Mouse (Mus musculus) megakaryocyte progenitor cell, adult 5-6 weeks (primary cell): ENCODE results near the gene Epb41l4b. TPM values are rescaled to one million over a fixed set of nuclear protein-coding genes. Genes with fewer than 3 reads are reported as not detected.

Source experiments
- ATAC-seq: replicated peaks from 2 replicates; pipeline ENCODE4 v1.8.0; 2016; ENCODE audit warnings: mild to moderate bottlenecking, moderate TSS enrichment, inconsistent platforms; ENCODE audit not compliant: poor library complexity
- total RNA-seq, 2 experiments: library from RNA; stranded (forward) in 1 of 2; stranded (reverse) in 1 of 2; fragments of 157-497, 149-512 nt in 1 of 2; fragments of 200-1000 nt in 1 of 2; gene quantifications; 2 replicates each; pipeline versions ENCODE4 v1.2.3 to v1.2.4; 2015 to 2017

The Epb41l4b gene
- total RNA-seq, 2 experiments from 2014 or later = 5.0 to 6.0 TPM

DNA sequence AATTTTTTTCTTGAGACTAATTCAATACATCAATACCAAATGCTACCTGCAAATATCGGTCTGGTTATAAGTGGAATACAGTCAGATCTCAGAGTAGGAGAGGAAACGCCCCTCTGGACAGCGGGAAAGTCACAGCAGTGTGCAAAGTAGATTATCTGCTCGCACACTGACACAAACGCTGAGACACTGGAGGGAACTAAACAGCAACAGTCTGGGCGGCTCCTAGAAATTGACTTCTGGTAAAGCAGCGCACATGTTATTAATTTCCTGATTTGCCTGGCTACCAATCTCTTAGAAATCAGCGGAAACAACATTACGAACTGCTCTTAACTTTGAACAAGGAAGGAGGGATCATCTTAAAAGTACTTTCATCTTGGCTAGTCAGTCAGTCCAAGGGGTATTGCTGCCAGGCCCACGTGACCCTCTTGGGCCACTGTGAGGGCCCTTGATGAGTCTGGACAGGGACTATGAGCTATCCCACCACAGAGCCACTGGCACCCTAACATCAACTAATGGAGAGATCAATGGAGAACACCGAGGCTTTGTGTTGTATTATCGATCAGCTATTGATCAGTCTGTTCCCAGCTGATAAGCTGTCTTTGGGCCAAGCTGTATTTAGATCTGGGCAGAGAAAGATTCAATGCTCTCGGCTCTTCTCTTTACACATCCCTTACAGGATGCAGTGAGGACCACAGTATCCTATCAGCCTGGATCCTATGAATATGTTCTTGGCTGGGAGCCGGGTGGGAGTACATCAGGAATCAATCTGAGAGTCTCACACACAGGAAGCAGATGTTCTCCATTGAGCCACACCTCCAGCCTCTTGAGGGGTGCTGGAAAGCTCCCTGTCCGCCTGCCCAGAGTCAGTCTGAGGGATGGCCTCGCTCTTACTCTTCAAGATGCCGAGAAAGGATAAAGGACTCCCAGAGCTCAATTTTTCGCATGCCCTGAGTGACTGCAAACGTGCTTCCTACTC is 28.3 kb downstream of the Epb41l4b start:
- no peak for ATAC-seq

DNA sequence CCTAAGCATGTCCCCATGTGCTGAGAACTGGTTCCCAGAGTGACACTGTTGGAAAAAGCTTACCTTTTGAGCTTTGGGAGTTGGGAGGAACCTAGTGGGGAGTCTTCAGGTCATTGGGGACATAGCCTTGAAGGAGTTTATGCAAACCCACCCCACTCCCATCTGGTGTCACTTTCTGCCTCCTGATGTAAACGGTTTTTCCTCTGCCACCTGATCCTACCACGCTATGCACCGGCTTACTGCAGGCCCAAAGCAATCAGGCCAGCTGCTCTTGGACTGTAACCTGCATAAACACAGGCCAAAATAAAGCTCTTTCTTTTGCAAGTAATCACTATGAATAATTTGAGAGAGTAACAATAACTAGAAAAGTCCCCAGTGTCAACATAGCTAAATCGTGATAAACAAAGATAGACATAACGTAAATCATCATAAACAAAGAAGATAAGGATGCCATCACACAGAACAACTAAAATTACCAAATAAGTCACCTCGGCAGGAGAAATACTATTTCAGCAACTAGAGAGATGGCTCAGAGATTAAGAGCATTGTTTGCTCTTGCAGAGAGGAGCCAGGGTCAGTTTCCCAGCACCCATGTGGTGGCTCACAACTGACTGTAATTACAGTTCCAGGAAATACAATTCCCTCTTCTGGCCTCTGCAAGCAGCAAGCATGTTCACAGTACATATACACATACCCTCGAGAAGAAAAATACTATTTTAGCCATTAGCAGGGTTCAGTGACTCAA is 29.6 kb downstream of the Epb41l4b start:
- ATAC-seq = no peak

DNA sequence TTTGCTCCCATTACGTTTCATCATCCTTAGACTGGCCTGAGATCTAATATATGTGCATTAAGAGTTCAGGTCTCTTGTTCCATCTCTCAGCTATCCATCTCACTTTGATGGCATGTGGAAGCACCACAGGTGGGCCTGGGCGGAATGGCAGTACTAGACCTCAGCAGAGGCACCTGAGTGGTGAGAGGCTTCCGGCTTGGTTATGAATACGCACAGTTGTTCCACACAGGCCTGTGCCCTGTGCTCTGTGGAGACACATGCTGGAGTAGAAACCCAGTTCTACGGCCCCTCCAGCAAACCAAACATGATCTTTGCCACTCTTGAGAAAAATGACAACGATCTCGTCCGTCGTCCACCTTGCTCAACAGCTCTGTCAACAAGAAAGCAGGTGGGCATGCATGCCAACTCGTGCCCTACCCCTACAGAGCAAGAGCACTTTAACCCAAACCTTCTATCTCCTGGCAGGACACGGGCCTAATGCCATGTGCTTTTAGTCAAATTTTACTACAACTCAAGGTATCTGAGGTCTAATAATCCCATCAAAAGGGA is 31.2 kb downstream of the Epb41l4b start:
- no peak for ATAC-seq

GRCm38 (mm10) chr4:57111411-57111810 is 31.8 kb downstream of the Epb41l4b start:
- ATAC-seq = no peak

DNA sequence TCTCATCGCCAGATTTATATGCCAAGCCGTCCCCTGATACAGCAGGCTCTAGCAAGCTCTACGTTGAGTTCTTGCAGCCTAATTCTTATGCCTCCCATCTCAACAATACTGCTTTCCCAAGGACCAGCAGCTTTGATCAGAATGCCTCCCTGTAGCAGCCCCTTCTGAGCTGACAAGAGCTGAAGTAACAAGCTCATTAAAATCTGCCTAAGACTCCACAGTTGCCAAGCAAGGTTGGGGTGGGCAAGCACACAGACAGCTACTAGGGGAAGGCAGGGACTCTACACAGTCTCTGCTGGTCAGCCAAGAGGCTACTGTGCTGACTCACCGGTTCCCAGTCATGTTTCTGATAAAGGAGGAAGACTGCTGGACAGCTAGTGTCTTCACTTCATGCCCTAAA is 33.7 kb downstream of the Epb41l4b start:
- ATAC-seq = no peak

DNA sequence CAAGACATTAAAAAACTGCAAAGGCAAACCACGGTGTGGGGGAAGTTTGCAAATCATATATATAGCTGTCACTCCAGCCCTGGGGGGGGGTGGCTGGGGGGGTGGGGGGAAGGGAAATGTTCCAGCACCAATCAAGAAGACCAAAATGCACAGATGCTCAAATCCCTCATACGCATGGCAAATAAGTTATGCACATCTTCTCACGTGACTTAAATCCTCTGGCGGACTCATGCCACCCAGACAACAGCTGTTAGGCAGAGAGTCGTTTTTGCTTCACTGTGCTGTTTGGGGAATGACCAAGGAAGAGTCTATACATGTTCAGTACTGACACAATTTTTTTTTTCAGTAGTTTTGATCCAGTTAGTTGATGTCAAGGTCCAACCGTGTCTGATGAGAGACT is 37.9 kb downstream of the Epb41l4b start:
- ATAC-seq = no peak

DNA sequence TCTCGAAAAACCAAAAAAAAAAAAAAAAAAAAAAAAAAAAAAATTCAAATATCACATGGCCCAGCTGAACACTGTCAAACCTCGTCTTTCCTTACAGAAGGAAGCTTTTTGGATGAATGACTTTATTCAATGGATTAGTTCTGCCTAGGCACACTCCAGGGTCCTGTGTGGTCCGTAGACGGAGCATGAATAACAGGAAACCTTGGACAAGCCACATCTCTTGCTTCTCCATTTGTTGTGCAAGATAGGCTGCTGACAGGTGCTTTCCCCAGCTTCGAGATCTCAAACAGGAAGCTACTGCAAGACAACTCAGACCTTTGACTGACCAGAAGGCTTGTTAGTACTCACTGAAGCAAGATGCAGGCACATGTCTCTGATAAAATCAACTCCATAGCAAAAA is 39.4 kb downstream of the Epb41l4b start:
- ATAC-seq = peak; percentile 92

- no peak for ATAC-seq
These were observed 42.1 kb downstream of the Epb41l4b start for GRCm38 (mm10) chr4:57101095-57101494.

DNA sequence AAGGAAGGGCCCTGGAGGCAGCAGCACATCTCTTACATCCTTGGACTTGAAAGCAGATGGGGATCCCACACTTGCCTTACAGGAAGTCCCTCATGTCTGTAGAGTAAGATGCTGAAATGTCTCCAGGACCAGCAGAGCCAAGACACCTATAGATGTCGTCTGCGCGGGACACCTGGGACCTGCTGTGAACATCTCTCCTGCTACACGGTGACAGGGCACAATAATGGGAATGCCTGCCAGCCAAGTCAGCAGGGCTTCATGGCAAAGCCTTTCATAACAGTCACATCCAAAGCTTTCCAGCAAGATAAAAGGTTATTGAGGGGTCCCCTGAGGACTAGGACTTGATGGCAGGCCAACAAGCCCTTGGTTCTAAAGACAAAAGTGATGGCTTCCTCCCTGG is 45.8 kb downstream of the Epb41l4b start:
- ATAC-seq = no peak

- ATAC-seq = no peak
These were observed 47.7 kb downstream of the Epb41l4b start for GRCm38 (mm10) chr4:57095569-57095968.

GRCm38 (mm10) chr4:57091363-57091762 is 51.9 kb downstream of the Epb41l4b start:
- ATAC-seq = peak; percentile 88

- ATAC-seq = no peak
These were observed 54.9 kb downstream of the Epb41l4b start for GRCm38 (mm10) chr4:57088301-57088700.

DNA sequence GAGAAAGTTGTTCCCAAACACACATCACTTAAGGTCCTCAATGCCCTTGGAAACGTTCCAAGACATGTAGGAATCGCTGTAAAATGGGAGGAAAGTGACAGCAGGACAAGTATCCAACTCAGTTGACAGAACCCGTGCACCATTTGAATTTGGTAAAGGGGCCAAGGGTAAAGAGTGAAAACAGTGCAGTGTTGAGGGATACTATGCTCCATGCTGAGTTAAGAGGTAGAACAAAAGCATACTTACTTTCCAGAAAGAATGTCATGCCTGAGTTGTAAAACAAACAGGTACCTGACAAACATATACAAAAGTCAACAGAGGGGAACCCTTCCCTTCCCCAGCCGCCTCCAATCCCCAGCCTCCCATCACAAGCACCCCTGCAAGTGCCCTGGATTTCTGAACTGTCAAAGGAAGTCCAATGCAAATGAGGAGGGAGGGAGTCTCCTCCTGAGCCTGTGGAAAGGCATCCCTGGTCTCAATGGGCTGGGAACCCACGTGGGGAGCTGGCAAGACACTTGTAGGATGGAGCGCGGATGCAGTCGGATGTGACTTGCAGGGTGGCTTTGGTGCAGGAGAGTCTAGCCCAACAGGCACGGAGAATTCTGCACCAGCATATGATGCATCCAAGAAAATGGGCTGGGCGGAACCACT is 57.4 kb downstream of the Epb41l4b start:
- no peak for ATAC-seq

- ATAC-seq = no peak
These were observed 59.6 kb downstream of the Epb41l4b start for GRCm38 (mm10) chr4:57083653-57084052.

DNA sequence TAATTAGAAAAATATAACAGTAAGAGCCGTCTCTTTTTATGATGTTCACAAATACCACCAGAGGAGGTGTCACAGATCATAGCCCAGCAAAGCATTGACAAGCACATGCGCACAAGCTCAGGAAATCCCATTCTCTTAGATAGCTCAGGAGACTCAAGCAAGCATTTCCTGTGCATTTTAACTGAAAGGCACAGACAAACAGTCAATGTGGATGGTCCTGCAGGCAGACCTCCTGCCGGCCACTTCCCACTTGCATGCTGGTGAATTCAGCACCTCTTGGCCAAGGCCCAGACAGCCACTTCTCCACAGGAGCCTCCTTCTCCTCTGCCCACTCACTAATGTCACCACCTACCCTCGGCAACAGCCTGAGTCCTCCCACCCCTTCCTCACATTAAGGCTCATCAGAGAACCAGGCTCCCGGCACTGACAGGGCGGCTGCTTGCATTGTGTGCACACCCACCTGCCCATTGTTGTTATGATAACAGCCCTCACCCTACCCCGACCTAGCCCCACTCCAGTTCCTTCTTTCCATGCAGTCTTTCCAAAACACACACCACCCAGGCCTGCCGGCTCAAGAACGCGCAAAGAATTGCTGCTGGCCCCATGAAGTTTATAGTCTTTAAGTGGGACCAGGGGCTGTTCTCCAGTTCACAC is 60.3 kb downstream of the Epb41l4b start:
- ATAC-seq = peak; percentile 71

DNA sequence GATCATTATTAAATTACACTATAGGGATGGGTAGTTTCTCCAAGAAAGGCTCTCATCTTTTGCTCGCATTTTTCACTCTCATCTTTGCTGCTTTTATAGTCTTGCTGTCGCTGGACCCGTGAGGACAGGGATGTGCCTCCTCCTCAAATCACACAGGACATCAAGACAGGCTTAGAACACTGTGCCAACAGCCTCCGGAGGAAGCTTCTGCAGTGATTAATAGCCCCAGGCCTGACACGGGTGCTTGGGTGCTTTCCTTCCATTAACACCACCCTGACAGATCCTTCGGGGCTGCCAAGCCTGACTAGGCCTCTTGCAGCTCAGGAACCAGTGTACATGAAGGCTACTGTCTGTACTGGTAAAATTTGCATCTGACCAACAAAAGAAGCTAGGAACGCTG is 61.8 kb downstream of the Epb41l4b start:
- no peak for ATAC-seq

DNA sequence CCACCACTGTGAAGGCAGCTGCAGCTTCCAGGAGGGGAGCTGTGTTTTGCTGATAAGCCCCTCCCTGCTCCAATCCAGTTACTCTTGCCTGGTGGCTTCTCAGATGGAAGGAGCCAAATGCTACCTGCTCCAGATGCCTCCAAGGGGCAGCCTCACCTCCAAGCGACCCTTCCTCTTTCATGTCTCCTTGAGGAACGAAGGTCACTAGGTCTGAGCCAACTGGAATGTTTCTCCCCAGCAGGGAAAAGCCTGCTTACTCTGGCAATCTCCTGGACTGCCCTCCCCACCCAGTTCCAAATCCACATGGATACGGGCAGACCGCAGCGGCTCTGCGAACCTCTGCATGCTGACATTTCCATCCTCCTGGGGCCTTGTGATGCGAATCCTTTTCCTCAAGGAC is 69.4 kb downstream of the Epb41l4b start:
- ATAC-seq = no peak

DNA sequence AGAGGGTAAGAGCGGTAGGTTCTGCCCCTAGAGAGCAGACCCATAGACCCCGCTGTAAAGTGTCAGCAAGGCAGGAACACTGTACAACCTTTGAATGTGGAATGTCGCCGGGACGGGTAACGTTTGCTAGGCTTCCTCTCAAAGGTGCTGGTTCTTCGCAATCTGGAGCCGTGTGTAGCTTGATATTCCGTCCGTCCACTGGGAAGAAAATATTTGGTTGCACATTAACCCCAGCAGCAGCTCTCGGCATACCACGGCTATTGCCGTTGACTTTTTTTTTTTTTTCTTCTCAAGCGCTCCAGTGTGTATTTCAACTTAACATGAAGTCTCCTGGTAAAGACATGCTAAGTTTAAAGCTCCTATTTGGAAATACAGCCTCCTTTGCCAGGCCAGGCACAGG is 70.1 kb downstream of the Epb41l4b start:
- no peak for ATAC-seq

GRCm38 (mm10) chr4:57070640-57071039 is 72.6 kb downstream of the Epb41l4b start:
- ATAC-seq = no peak

- peak; percentile 20; the same call in 1 of the 2 replicates for ATAC-seq
These were observed 74.8 kb downstream of the Epb41l4b start for GRCm38 (mm10) chr4:57068397-57068796.

- ATAC-seq = no peak
These were observed 75.4 kb downstream of the Epb41l4b start for GRCm38 (mm10) chr4:57067801-57068200.
